Mouse (Mus musculus) central nervous system, embryonic 14 days (tissue): Measurements from ENCODE around the gene Rasl10b. TPM values are rescaled to one million over a fixed set of nuclear protein-coding genes. Genes with fewer than 3 reads are reported as not detected.

Experiments used
- polyA plus RNA-seq: library from polyadenylated mRNA; depleted of rRNA; stranded (reverse); fragments of >200 nt; gene quantifications from 2 replicates; pipeline ENCODE4 v1.2.3, GENCODE M21; 2012; rRNA removed

Rasl10b gene
- polyA plus RNA-seq: 43.2 and 47.1 TPM in 2 replicates

DNA sequence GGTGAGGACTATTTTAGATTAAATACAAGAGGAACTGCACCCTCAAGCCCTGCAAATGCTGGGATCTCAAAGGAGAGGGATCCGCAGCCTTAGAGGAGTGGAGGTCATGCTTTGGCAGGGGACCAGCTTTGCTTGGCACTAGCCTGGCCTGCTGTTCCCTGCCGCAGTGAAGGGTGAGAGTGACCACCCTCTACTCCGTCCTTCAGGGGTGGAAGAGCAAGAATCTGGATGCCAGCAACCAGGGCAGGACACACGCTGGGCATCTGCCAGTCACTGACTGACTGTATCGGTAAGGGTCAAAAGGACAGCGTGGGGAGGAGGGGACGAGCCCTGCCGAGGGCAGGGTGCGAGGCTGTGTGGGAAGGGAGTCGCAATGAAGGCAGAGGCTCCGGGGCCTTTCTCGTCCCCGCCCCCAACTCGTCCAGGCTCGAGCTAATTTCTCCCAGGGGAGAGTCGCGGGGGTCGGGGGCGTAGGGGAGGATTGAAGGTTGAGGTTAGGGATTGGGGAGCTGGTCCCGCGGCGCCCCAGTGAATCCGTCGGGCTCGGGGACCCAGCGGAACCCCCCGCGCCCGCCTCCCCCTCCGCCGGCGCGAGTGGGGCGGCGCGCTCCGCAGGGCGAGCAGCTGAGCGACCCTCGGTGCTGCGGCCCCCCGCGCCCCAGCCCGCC lies at the start of gene Rasl10b:
Gene Rasl10b, plus strand, starts transcription at position 51 of the 668 bp plus-strand sequence.

DNA sequence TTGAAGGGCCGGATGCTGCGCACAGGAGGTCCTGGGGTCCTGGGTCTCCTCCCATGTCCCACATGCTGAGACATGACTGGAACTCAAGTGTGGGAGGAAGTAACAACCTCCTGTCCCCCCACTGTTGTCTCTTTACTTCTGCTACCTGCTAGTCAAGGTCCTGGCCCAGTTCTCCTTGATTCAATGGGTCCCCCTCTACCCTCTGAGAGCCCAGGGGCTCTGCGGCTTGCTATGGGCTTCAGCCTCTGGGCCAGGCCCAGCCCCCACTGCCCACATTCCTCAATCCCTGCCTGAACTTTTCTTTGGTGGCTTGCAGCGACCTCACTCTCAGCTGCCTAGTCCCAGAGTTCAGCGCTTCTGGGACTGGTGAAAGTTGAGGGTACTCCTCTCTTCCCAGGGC lies 20.4 kb downstream of the Rasl10b start, which contains the start of gene Gas2l2:
Gene Gas2l2, minus strand, starts transcription at position 101 of the 400 bp plus-strand sequence.

DNA sequence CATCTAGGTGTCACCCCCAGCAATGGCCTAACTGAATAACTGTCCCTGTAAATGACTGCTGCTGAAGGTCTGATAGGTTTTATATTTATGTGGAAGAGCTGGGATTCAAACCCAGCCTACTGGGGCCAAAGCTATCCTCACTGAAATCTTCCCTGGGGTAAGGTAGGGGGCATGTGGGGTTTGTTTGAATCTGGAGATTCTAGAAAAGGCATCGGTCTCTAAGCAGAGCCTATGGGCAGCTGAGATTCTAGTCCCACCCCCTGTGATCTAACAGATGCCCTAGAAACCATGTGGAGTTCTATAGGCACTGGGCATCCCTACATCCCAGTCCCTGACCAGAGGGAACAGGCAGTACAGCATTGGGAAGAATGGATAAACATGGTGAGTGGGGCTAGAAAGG lies 28.4 kb downstream of the Rasl10b start, which contains the start of gene 1700020L24Rik:
Gene 1700020L24Rik, plus strand, starts transcription at position 301 of the 400 bp plus-strand sequence.

DNA sequence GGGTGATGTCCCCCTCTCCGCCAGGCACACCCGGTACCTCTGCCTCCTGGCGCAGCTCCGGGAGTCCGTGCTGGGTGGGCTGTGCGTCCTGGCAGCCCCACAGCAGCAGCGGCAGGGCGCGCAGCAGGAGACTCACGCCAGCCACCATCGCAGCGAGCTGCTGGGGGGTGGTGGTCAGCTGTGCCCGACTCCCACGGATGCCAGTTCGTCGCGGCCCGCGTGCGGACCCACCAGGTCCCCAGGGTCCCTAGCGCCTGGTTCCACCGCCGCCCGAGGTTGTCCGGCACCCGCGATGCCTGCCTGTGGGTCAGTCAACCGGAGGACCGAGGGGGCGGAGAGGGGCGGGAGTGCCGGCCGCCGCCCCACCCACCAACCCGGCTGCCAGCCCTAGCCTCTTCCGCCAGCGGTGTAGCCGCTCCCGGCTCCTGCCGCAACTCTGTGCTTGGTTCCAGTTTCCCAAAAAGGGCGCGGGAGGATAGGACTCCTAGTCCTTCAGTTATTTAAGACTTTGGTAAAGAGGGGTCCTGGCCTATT lies 53.8 kb downstream of the Rasl10b start, which contains the start of gene Mmp28:
Gene Mmp28, minus strand, starts transcription at position 361 of the 534 bp plus-strand sequence.

Other genes with a start within 250 kb of the Rasl10b start
- 1.2 and 3.1 TPM in 2 replicates for gene Slfn4, start 234.0 kb upstream of the Rasl10b start, polyA plus RNA-seq
- 0.26 and 0.50 TPM in 2 replicates for gene Slfn3, start 217.8 kb upstream of the Rasl10b start, polyA plus RNA-seq
- gene Slfn14, start 122.4 kb upstream of the Rasl10b start, polyA plus RNA-seq: 0.04 and 0.06 TPM in 2 replicates
- gene Ap2b1, start 110.1 kb upstream of the Rasl10b start, polyA plus RNA-seq: 91.3 and 95.0 TPM in 2 replicates
- 13.1 and 15.2 TPM in 2 replicates for gene Pex12, start 106.6 kb upstream of the Rasl10b start, polyA plus RNA-seq
- gene Gas2l2, start 20.3 kb downstream of the Rasl10b start, polyA plus RNA-seq: 0.29 and 0.37 TPM in 2 replicates
- gene 1700020L24Rik, start 28.5 kb downstream of the Rasl10b start, polyA plus RNA-seq: 0.41 and 0.44 TPM in 2 replicates
- gene Mmp28, start 53.9 kb downstream of the Rasl10b start, polyA plus RNA-seq: 5.2 and 5.4 TPM in 2 replicates
- gene Taf15, start 63.9 kb downstream of the Rasl10b start, polyA plus RNA-seq: 109 and 120 TPM in 2 replicates
- gene Heatr9, start 113.0 kb downstream of the Rasl10b start, polyA plus RNA-seq: not detected in 2 replicates
- 0.65 and 2.0 TPM in 2 replicates for gene Ccl5, start 121.4 kb downstream of the Rasl10b start, polyA plus RNA-seq
- gene Ccl9, start 169.5 kb downstream of the Rasl10b start, polyA plus RNA-seq: 2.4 and 4.1 TPM in 2 replicates
- 1.4 and 2.4 TPM in 2 replicates for gene Ccl6, start 183.9 kb downstream of the Rasl10b start, polyA plus RNA-seq
- not detected in 2 replicates for gene Rpl9-ps1, start 236.5 kb downstream of the Rasl10b start, polyA plus RNA-seq
- gene Ccl3, start 240.2 kb downstream of the Rasl10b start, polyA plus RNA-seq: 6.2 and 7.1 TPM in 2 replicates